Mouse (Mus musculus) heart, embryonic 11.5 days (tissue): ENCODE measurements around the gene Esyt1. TPM values are rescaled to one million over a fixed set of nuclear protein-coding genes. Genes with fewer than 3 reads are reported as not detected.
"Not testable (repeated sequence)": the region's sequence is repeated elsewhere in the genome, so short reads cannot be mapped to it uniquely, and the experiment has no call there.

Experiments
- ATAC-seq: fragments of 200-750 bp; cut with Nextera tagmentation; replicated peaks from 2 replicates; pipeline ENCODE4 v1.8.0; 2017; ENCODE audit warnings: moderate library complexity; ENCODE audit not compliant: insufficient number of reproducible peaks, low FRiP score, low TSS enrichment
- H3K27ac ChIP-seq: fragments of 300-500 bp; sonication (generic); 2 replicates; pipeline ENCODE4 v1.5.1; 2014; ENCODE audit warnings: mild to moderate bottlenecking, low read depth, low read length
- H3K27me3 ChIP-seq: fragments of 300-500 bp; sonication (generic); 2 replicates; pipeline ENCODE4 v1.6.1; 2014; ENCODE audit warnings: mild to moderate bottlenecking, low read length, mixed read lengths; ENCODE audit not compliant: control insufficient read depth, insufficient read depth
- H3K36me3 ChIP-seq: fragments of 300-500 bp; sonication (generic); 2 replicates; pipeline ENCODE4 v1.6.1; 2014; ENCODE audit warnings: mild to moderate bottlenecking, low read length, moderate library complexity, mixed read lengths; ENCODE audit not compliant: control insufficient read depth, insufficient read depth
- H3K4me1 ChIP-seq: fragments of 300-500 bp; sonication (generic); 2 replicates; pipeline ENCODE4 v1.6.1; 2014; ENCODE audit warnings: low read length; ENCODE audit not compliant: control insufficient read depth, insufficient read depth
- H3K4me2 ChIP-seq: fragments of 300-500 bp; sonication (generic); 2 replicates; pipeline ENCODE4 v1.6.1; 2014; ENCODE audit warnings: mild to moderate bottlenecking, moderate library complexity
- H3K4me3 ChIP-seq: fragments of 300-500 bp; sonication (generic); 2 replicates; pipeline ENCODE4 v1.5.1; 2014; ENCODE audit warnings: low read depth, low read length
- H3K9ac ChIP-seq: fragments of 300-500 bp; sonication (generic); 2 replicates; pipeline ENCODE4 v1.6.1; 2014; ENCODE audit warnings: mild to moderate bottlenecking, low read depth, low read length, moderate library complexity
- H3K9me3 ChIP-seq: fragments of 300-500 bp; sonication (generic); replicated peaks from 2 replicates; pipeline ENCODE4 v1.6.1; 2016; ENCODE audit warnings: low read length; ENCODE audit not compliant: control insufficient read depth
- WGBS: fragments of 180-500 bp; shearing (Covaris S2); extraction: QIAGEN DNeasy Blood & Tissue Kit; methylation state at CpG from one replicate; pipeline ENCODE4 v1.1.7; 2014; ENCODE audit not compliant: insufficient replicate concordance; 5-methylcytosine and 5-hydroxymethylcytosine counted together
- polyA plus RNA-seq: library from polyadenylated mRNA; unstranded; fragments of >200 nt; fragmentation: Nextera tagmentation; extraction: Ambion mirVana; gene quantifications from 2 replicates; pipeline ENCODE4 v1.2.1, GENCODE M21; 2014

Gene Esyt1
- polyA plus RNA-seq, 1 experiment from 2014 or later: 14.5 TPM

DNA sequence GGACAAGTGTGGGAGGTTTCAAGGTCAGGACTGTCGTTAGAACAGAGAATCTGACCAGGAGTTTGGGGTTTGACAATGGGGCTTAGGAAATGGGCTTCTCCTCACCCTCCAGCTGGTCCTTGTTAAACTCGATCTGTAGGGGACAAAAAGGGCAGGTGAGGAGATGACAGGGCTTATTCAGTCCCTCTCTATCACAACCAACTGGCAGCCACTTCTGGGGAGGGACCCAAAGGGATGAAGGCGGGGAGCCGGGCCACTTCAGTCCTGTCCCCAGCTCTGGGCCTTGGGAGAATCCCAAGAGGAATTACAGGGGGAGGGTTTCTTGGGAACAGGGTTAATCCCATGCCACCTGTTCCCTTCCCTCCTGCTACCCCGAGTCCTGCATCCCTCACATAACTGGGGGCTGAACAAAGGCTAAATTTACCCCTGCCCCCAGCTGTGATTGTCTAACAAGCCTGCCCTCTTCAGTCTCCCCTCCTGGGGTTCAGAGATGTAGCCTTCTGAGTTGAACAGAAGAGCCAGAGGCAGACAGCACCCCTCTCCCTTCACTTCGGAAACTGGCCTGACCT is 29.1 kb downstream of the Esyt1 start:
- Histone ChIP-seq H3K4me2 (no peak overlapping the region), H3K27me3 (no peaks in the 10 kb centered on the region), H3K9ac (no peak overlapping the region), H3K4me1 (peaks cover 30% of the 10 kb centered on the region), H3K9me3 (no peaks in the 10 kb centered on the region), H3K36me3 (no peaks in the 10 kb centered on the region), H3K27ac (no peak overlapping the region), H3K4me3 (no peak overlapping the region)
- 39% methylated on average over 6 of the region's 6 CpGs for WGBS
- no peak for ATAC-seq

- Histone ChIP-seq H3K4me1 (peaks cover 37% of the 10 kb centered on the region), H3K9me3 (no peaks in the 10 kb centered on the region), H3K27me3 (no peaks in the 10 kb centered on the region), H3K36me3 (peaks cover 4% of the 10 kb centered on the region), H3K4me3 (no peak overlapping the region), H3K9ac (no peak overlapping the region), H3K4me2 (no peak overlapping the region), H3K27ac (no peak overlapping the region)
- WGBS: 76% methylated on average over 4 of the region's 4 CpGs
- no peak for ATAC-seq
Measured at GRCm38 (mm10) chr10:128495903-128496302, 29.8 kb downstream of the Esyt1 start.

DNA sequence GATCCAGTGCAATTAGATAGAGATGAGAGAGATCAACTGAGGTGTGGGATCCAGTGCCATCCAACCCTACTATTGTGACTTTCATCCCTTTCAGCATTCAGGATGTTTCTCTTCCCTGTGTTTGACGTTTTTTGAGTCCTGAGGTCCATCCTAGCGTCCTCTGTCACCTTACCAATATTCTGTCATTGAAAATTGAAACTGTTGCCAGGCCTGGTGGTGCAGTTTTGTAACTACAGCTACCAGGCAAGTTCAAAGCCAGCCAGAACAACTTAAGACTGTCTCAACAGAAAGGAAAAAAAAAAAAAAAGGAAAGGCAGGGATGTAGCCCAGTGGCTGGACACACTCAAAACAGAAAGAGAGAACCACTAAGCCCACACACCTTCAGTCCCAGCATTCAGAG is 30.4 kb downstream of the Esyt1 start:
- Histone ChIP-seq H3K9me3 (no peaks in the 10 kb centered on the region), H3K9ac (peak overlapping the region; percentile 98), H3K27ac (peak overlapping the region; percentile 97), H3K4me1 (peaks cover 41% of the 10 kb centered on the region), H3K36me3 (peaks cover 8% of the 10 kb centered on the region), H3K4me2 (peak overlapping the region; percentile 87), H3K27me3 (no peaks in the 10 kb centered on the region), H3K4me3 (peak overlapping the region; percentile 94)
- WGBS: 74% methylated on average over 2 of the region's 2 CpGs
- no peak for ATAC-seq

GRCm38 (mm10) chr10:128494667-128495245 is 30.9 kb downstream of the Esyt1 start:
- H3K27ac ChIP-seq: peak overlapping the region; percentile 97
- ATAC-seq: no peak
- no peaks in the 10 kb centered on the region for H3K27me3 ChIP-seq
- no peaks in the 10 kb centered on the region for H3K9me3 ChIP-seq
- peak overlapping the region; percentile 94 for H3K4me3 ChIP-seq
- WGBS: 51% methylated on average over 11 of the region's 11 CpGs
- H3K9ac ChIP-seq: peak overlapping the region; percentile 98
- peaks cover 46% of the 10 kb centered on the region for H3K4me1 ChIP-seq
- peak overlapping the region; percentile 87 for H3K4me2 ChIP-seq
- peaks cover 12% of the 10 kb centered on the region for H3K36me3 ChIP-seq

- H3K4me1 ChIP-seq: peaks cover 51% of the 10 kb centered on the region
Measured at GRCm38 (mm10) chr10:128493695-128494666, 31.7 kb downstream of the Esyt1 start, which contains the start of gene Myl6. Myl6 (minus strand) TSS chr10:128494145.

GRCm38 (mm10) chr10:128493319-128493694 is 32.4 kb downstream of the Esyt1 start:
- peak; percentile 5; the same call in 1 of the 2 replicates for ATAC-seq
- peaks cover 51% of the 10 kb centered on the region for H3K4me1 ChIP-seq
- peak overlapping the region; percentile 97 for H3K27ac ChIP-seq
- WGBS: under 1% methylated on average over 12 of the region's 12 CpGs
- H3K27me3 ChIP-seq: no peaks in the 10 kb centered on the region
- H3K36me3 ChIP-seq: peaks cover 21% of the 10 kb centered on the region
- H3K4me3 ChIP-seq: peak overlapping the region; percentile 94
- H3K9ac ChIP-seq: peak overlapping the region; percentile 98
- peak overlapping the region; percentile 87 for H3K4me2 ChIP-seq
- H3K9me3 ChIP-seq: no peaks in the 10 kb centered on the region

More at GRCm38 (mm10) chr10:128493695-128494666, 31.7 kb downstream of the Esyt1 start, which contains the start of gene Myl6:
- peaks cover 16% of the 10 kb centered on the region for H3K36me3 ChIP-seq
- H3K27me3 ChIP-seq: no peaks in the 10 kb centered on the region
- peak; percentile 90 for ATAC-seq
- peak within 1 kb of the TSS; percentile 94 for H3K4me3 ChIP-seq
- H3K4me2 ChIP-seq: peak within 1 kb of the TSS; percentile 87
- H3K27ac ChIP-seq: peak within 1 kb of the TSS; percentile 97
- H3K9me3 ChIP-seq: no peaks in the 10 kb centered on the region
- H3K9ac ChIP-seq: peak within 1 kb of the TSS; percentile 98
- WGBS: under 1% methylated on average over 45 of the region's 45 CpGs

DNA sequence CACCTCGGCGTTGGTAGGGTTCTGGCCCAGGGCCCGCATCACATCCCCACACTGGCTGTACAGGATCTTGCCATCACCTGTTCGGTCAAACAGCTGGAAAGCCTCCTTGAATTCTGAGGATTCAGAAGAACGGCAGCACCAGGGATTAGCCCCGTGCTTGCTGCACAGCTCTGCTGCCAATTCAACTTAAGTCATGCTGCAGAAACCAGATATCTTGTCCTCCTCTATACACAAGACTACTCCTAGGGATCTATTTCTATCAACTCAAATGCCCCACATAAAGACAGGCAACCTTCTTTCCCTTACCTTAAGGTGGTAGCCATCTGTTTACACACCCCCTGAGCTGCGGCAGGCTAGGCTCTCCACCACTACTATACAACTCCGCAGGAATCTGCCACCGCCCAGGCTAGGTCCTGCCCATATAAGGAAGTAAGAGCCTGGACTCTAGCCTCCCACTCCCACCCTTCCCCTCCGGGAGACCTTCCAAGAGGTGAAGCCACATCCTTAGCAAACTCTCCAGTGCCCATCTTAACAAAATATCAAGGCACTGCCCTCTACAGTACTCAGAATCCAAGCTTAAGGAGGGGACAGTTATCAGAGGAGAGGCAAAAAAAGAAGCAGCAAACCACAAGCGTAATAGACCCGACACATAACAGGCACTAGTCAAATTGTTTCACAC is 32.9 kb downstream of the Esyt1 start:
- no peaks in the 10 kb centered on the region for H3K9me3 ChIP-seq
- peak overlapping the region; percentile 94 for H3K4me3 ChIP-seq
- WGBS: 21% methylated on average over 12 of the region's 12 CpGs
- H3K4me2 ChIP-seq: peak overlapping the region; percentile 87
- peak; percentile 64 for ATAC-seq
- no peaks in the 10 kb centered on the region for H3K27me3 ChIP-seq
- peaks cover 23% of the 10 kb centered on the region for H3K36me3 ChIP-seq
- H3K9ac ChIP-seq: peak overlapping the region; percentile 98
- H3K27ac ChIP-seq: peak overlapping the region; percentile 97
- H3K4me1 ChIP-seq: peaks cover 51% of the 10 kb centered on the region

GRCm38 (mm10) chr10:128492051-128492450 is 33.6 kb downstream of the Esyt1 start:
- not testable (repeated sequence) for H3K9me3 ChIP-seq, H3K27me3 ChIP-seq, ATAC-seq
- Histone ChIP-seq H3K9ac (peak overlapping the region; percentile 98), H3K4me2 (peak overlapping the region; percentile 87), H3K4me1 (peaks cover 47% of the 10 kb centered on the region), H3K4me3 (peak overlapping the region; percentile 94), H3K36me3 (peaks cover 30% of the 10 kb centered on the region), H3K27ac (peak overlapping the region; percentile 97)
- WGBS: 35% methylated on average over 7 of the region's 8 CpGs
